Mouse (Mus musculus) spleen, adult 2 months (tissue): ENCODE measurements at regions not wholly inside any gene's neighbourhood (a gene's known extent, or its start where the extent isn't known, plus 50 kb on each side); places are given as distances from the start of the nearest gene placed in this dataset.

ENCODE experiments used
- CTCF ChIP-seq: fragments of 200-500 bp; IDR thresholded peaks from 2 replicates; pipeline ENCODE4 v1.5.1; 2011; ENCODE audit warnings: mild to moderate bottlenecking, inconsistent platforms; ENCODE audit not compliant: insufficient read depth, insufficient read length, insufficient replicate concordance; ENCODE audit errors: extremely low read depth
- POLR2A ChIP-seq: fragments of 200-500 bp; IDR thresholded peaks from 2 replicates; pipeline ENCODE4 v1.6.1; 2011; ENCODE audit warnings: low read depth, low read length, inconsistent platforms

GRCm38 (mm10) chr6:24310675-24311074 lies 142.8 kb upstream of the Slc13a1 start:
- TF ChIP-seq CTCF: no peak
- TF ChIP-seq POLR2A: no peak
